Mouse (Mus musculus): ENCODE data around the gene Nts. TPM values are rescaled to one million over a fixed set of nuclear protein-coding genes. Genes with fewer than 3 reads are reported as not detected.
"Not testable (repeated sequence)": the region's sequence is repeated elsewhere in the genome, so short reads cannot be mapped to it uniquely, and the experiment has no call there.

Nts gene
- polyA plus RNA-seq, 1 experiment from 2014 or later = 0.24 TPM

DNA sequence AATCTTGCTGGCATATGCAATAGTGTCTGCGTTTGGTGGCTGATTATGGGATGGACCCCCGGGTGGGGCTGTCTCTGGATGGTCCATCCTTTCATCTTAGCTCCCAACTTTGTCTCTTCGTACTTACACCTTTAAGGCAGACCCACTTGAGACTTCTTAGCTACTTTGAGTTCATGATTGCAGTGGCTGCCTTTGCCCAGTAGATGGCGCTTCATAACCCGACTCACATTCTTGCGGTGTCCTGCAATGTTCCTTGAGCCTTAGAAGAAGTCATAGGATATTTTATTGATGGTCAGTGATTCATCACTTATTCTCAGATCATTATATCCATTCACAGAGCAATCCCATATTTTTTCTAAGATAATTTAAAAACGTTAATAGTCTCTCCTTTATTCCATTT is 38.5 kb downstream of the Nts start:
- 13% methylated on average over 7 of the region's 7 CpGs for WGBS
- H3K4me1 ChIP-seq (ENCODE audit: control insufficient read depth, insufficient read depth, low read length) = no peaks in the 10 kb centered on the region
- H3K27ac ChIP-seq (ENCODE audit: low read depth, low read length) = no peak overlapping the region
- no peaks in the 10 kb centered on the region for H3K27me3 ChIP-seq (ENCODE audit: control insufficient read depth, insufficient read depth, low read length)
- no peaks in the 10 kb centered on the region for H3K36me3 ChIP-seq (ENCODE audit: control insufficient read depth, insufficient read depth, low read length)
- no peak overlapping the region for H3K9ac ChIP-seq (ENCODE audit: low read length)
- peak; percentile 69 for DNase-seq (ENCODE audit: low spot score)
- no peak overlapping the region for H3K4me3 ChIP-seq (ENCODE audit: low read depth, low read length)
- no peaks in the 10 kb centered on the region for H3K9me3 ChIP-seq (ENCODE audit: control insufficient read depth, low read length)
- ATAC-seq (ENCODE audit: insufficient read depth, low FRiP score, low TSS enrichment) = peak; percentile 46; the same call in 1 of the 2 replicates
- no peak overlapping the region for H3K4me2 ChIP-seq (ENCODE audit: low read depth)

GRCm38 (mm10) chr10:102449449-102449848 is 40.8 kb downstream of the Nts start:
- H3K4me2 ChIP-seq (ENCODE audit: low read depth) = no peak overlapping the region
- no peak overlapping the region for H3K9ac ChIP-seq (ENCODE audit: low read length)
- no peaks in the 10 kb centered on the region for H3K27me3 ChIP-seq (ENCODE audit: control insufficient read depth, insufficient read depth, low read length)
- H3K4me1 ChIP-seq (ENCODE audit: control insufficient read depth, insufficient read depth, low read length) = no peaks in the 10 kb centered on the region
- 8% methylated on average over 7 of the region's 7 CpGs for WGBS
- H3K36me3 ChIP-seq (ENCODE audit: control insufficient read depth, insufficient read depth, low read length) = no peaks in the 10 kb centered on the region
- no peak for ATAC-seq (ENCODE audit: insufficient read depth, low FRiP score, low TSS enrichment)
- no peak overlapping the region for H3K4me3 ChIP-seq (ENCODE audit: low read depth, low read length)
- H3K27ac ChIP-seq (ENCODE audit: low read depth, low read length) = no peak overlapping the region
- peak; percentile 56 for DNase-seq (ENCODE audit: low spot score)
- no peaks in the 10 kb centered on the region for H3K9me3 ChIP-seq (ENCODE audit: control insufficient read depth, low read length)

DNA sequence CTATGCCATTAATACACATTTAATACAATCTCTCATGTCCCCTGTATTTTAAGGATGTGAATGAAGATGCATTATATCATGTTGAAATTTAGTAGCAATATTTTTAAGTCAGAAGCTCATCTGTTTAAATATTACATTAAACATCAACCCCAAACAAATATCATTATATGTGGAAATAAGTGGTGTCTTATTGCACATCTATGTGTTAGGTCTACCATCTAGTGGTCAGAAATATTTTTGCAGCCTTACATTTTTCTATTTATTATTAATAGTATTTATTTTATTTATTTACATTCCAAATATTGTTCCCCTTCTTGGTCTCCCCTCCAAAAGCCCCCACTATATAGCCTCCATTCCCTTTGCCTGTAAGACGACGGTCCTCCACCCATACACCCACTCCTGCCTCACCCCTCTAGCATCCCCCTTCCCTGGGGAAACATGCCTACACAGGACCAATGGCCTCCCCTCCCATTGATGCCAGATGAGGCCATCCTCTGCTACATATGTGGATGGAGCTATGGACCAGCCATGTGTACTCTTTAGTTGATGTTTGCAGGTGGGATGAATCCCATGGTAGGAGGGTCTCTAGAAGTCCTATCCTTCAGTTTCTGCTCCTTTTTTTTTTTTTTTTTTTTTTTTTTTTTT is 45.3 kb downstream of the Nts start:
- DNase-seq (ENCODE audit: low spot score) (peak; percentile 16), ATAC-seq (ENCODE audit: insufficient read depth, low FRiP score, low TSS enrichment) (peak; percentile 58; the same call in 1 of the 2 replicates)
- H3K9ac ChIP-seq (ENCODE audit: low read length) = no peak overlapping the region

GRCm38 (mm10) chr10:102435467-102435866 is 54.8 kb downstream of the Nts start:
- ATAC-seq (ENCODE audit: insufficient read depth, low FRiP score, low TSS enrichment); H3K4me3 ChIP-seq (ENCODE audit: low read depth, low read length); H3K9me3 ChIP-seq (ENCODE audit: control insufficient read depth, low read length); H3K36me3 ChIP-seq (ENCODE audit: control insufficient read depth, insufficient read depth, low read length); DNase-seq (ENCODE audit: low spot score); H3K9ac ChIP-seq (ENCODE audit: low read length); H3K27me3 ChIP-seq (ENCODE audit: control insufficient read depth, insufficient read depth, low read length); H3K27ac ChIP-seq (ENCODE audit: low read depth, low read length); H3K4me1 ChIP-seq (ENCODE audit: control insufficient read depth, insufficient read depth, low read length): not testable (repeated sequence)
- H3K4me2 ChIP-seq (ENCODE audit: low read depth) = peak overlapping the region; percentile 9; the same call in 1 of the 2 replicates
- WGBS = 42% methylated on average over 6 of the region's 6 CpGs

More for the DNA sequence above, 45.3 kb downstream of the Nts start:
- H3K36me3 ChIP-seq (ENCODE audit: control insufficient read depth, insufficient read depth, low read length) = no peaks in the 10 kb centered on the region
- no peaks in the 10 kb centered on the region for H3K9me3 ChIP-seq (ENCODE audit: control insufficient read depth, low read length)
- H3K4me2 ChIP-seq (ENCODE audit: low read depth) = no peak overlapping the region
- H3K27ac ChIP-seq (ENCODE audit: low read depth, low read length) = no peak overlapping the region
- H3K4me3 ChIP-seq (ENCODE audit: low read depth, low read length) = no peak overlapping the region
- WGBS = 39% methylated on average over 2 of the region's 2 CpGs
- H3K4me1 ChIP-seq (ENCODE audit: control insufficient read depth, insufficient read depth, low read length) = no peaks in the 10 kb centered on the region
- H3K27me3 ChIP-seq (ENCODE audit: control insufficient read depth, insufficient read depth, low read length) = no peaks in the 10 kb centered on the region

- 6% methylated on average over 5 of the region's 7 CpGs for WGBS
- not testable (repeated sequence) for H3K4me3 ChIP-seq (ENCODE audit: low read depth, low read length)
- ATAC-seq (ENCODE audit: insufficient read depth, low FRiP score, low TSS enrichment) = peak; percentile 75
Measured at GRCm38 (mm10) chr10:102435048-102435447, 55.2 kb downstream of the Nts start.

More at GRCm38 (mm10) chr10:102435048-102435447, 55.2 kb downstream of the Nts start:
- H3K36me3 ChIP-seq (ENCODE audit: control insufficient read depth, insufficient read depth, low read length); H3K9me3 ChIP-seq (ENCODE audit: control insufficient read depth, low read length); H3K9ac ChIP-seq (ENCODE audit: low read length); H3K4me2 ChIP-seq (ENCODE audit: low read depth); H3K27ac ChIP-seq (ENCODE audit: low read depth, low read length); H3K27me3 ChIP-seq (ENCODE audit: control insufficient read depth, insufficient read depth, low read length); H3K4me1 ChIP-seq (ENCODE audit: control insufficient read depth, insufficient read depth, low read length): not testable (repeated sequence)
- peak; percentile 39 for DNase-seq (ENCODE audit: low spot score)

Other genes starting within 250 kb of the Nts start
- 0.72 and 1.2 TPM in 2 replicates for gene Rassf9, start 21.7 kb upstream of the Nts start, polyA plus RNA-seq (2014; fragmentation: Nextera tagmentation; extraction: Ambion mirVana)

Data from neural tube, embryonic 11.5 days (tissue).